Mouse (Mus musculus) macrophage (primary cell): ENCODE data around the gene Etv5. TPM values are rescaled to one million over a fixed set of nuclear protein-coding genes. Genes with fewer than 3 reads are reported as not detected.
"Not testable (repeated sequence)": the region's sequence is repeated elsewhere in the genome, so short reads cannot be mapped to it uniquely, and the experiment has no call there.

Experiments
- H3K27ac ChIP-seq: fragments of 350-480 bp; formaldehyde crosslinking; 2 replicates; pipeline ENCODE4 v1.9.0; 2021
- H3K36me3 ChIP-seq: fragments of 350-480 bp; formaldehyde crosslinking; 2 replicates; pipeline ENCODE4 v1.9.0; 2021; ENCODE audit errors: inconsistent target
- H3K4me3 ChIP-seq: fragments of 350-480 bp; formaldehyde crosslinking; 2 replicates; pipeline ENCODE4 v1.9.0; 2021; ENCODE audit errors: inconsistent target
- H3K79me2 ChIP-seq: fragments of 350-480 bp; formaldehyde crosslinking; 2 replicates; pipeline ENCODE4 v1.9.0; 2021; ENCODE audit errors: inconsistent target
- WGBS: methylation state at CpG from one replicate; pipeline ENCODE4 v1.1.7; 2026; ENCODE audit warnings: inconsistent platforms; ENCODE audit not compliant: missing documents; 5-methylcytosine and 5-hydroxymethylcytosine counted together
- polyA plus RNA-seq: library from polyadenylated mRNA; stranded (reverse); fragments of 250-400 nt; gene quantifications from 3 replicates; pipeline ENCODE4 v1.2.4, GENCODE M21; 2018; ENCODE audit warnings: inconsistent platforms

The Etv5 gene
- polyA plus RNA-seq, 1 experiment from 2014 or later, result 10.0 TPM

GRCm38 (mm10) chr16:22365596-22365995 is 73.9 kb downstream of the Etv5 start:
- Histone ChIP-seq H3K4me3 (no peak overlapping the region), H3K36me3 (no peaks in the 10 kb centered on the region), H3K79me2 (no peaks in the 10 kb centered on the region), H3K27ac (peak overlapping the region; percentile 28; the same call in 1 of the 2 replicates)
- WGBS, result 86% methylated on average over 3 of the region's 3 CpGs

GRCm38 (mm10) chr16:22358701-22359354 is 80.7 kb downstream of the Etv5 start:
- Histone ChIP-seq H3K36me3 (no peaks in the 10 kb centered on the region), H3K4me3 (no peak overlapping the region), H3K27ac (peak overlapping the region; percentile 88), H3K79me2 (no peaks in the 10 kb centered on the region)
- 26% methylated on average over 18 of the region's 18 CpGs for WGBS

GRCm38 (mm10) chr16:22354177-22354576 is 85.3 kb downstream of the Etv5 start:
- not testable (repeated sequence) for H3K79me2 ChIP-seq, H3K4me3 ChIP-seq, H3K27ac ChIP-seq, H3K36me3 ChIP-seq
- WGBS, result 96% methylated on average over 5 of the region's 5 CpGs

- Histone ChIP-seq H3K27ac (no peak overlapping the region), H3K4me3 (no peak overlapping the region), H3K79me2 (no peaks in the 10 kb centered on the region), H3K36me3 (no peaks in the 10 kb centered on the region)
- 55% methylated on average over 3 of the region's 3 CpGs for WGBS
Measured at GRCm38 (mm10) chr16:22353639-22354038, 85.9 kb downstream of the Etv5 start.

- no peak overlapping the region for H3K27ac ChIP-seq
- H3K36me3 ChIP-seq, result no peaks in the 10 kb centered on the region
- 69% methylated on average over 4 of the region's 4 CpGs for WGBS
- H3K4me3 ChIP-seq, result no peak overlapping the region
- no peaks in the 10 kb centered on the region for H3K79me2 ChIP-seq
Measured at GRCm38 (mm10) chr16:22351194-22351593, 88.3 kb downstream of the Etv5 start.

GRCm38 (mm10) chr16:22349798-22350197 is 89.7 kb downstream of the Etv5 start:
- no peak overlapping the region for H3K4me3 ChIP-seq
- H3K36me3 ChIP-seq, result no peaks in the 10 kb centered on the region
- no peaks in the 10 kb centered on the region for H3K79me2 ChIP-seq
- no peak overlapping the region for H3K27ac ChIP-seq
- 23% methylated on average over 5 of the region's 5 CpGs for WGBS

- WGBS, result 69% methylated on average over 16 of the region's 16 CpGs
Measured at GRCm38 (mm10) chr16:22348478-22349270, 90.8 kb downstream of the Etv5 start.

GRCm38 (mm10) chr16:22348014-22348413 is 91.5 kb downstream of the Etv5 start:
- no peak overlapping the region for H3K27ac ChIP-seq
- no peaks in the 10 kb centered on the region for H3K79me2 ChIP-seq
- H3K4me3 ChIP-seq, result no peak overlapping the region
- WGBS, result 86% methylated on average over 3 of the region's 4 CpGs
- no peaks in the 10 kb centered on the region for H3K36me3 ChIP-seq

More at GRCm38 (mm10) chr16:22348478-22349270, 90.8 kb downstream of the Etv5 start:
- no peak overlapping the region for H3K4me3 ChIP-seq
- H3K27ac ChIP-seq, result no peak overlapping the region
- H3K36me3 ChIP-seq, result no peaks in the 10 kb centered on the region
- H3K79me2 ChIP-seq, result no peaks in the 10 kb centered on the region

- H3K36me3 ChIP-seq, result no peaks in the 10 kb centered on the region
- no peaks in the 10 kb centered on the region for H3K79me2 ChIP-seq
- H3K4me3 ChIP-seq, result no peak overlapping the region
- WGBS, result 96% methylated on average over 4 of the region's 4 CpGs
- no peak overlapping the region for H3K27ac ChIP-seq
Measured at GRCm38 (mm10) chr16:22341236-22341671, 98.3 kb downstream of the Etv5 start.

GRCm38 (mm10) chr16:22335781-22336180 is 103.7 kb downstream of the Etv5 start:
- no peak overlapping the region for H3K4me3 ChIP-seq
- WGBS, result 88% methylated on average over 3 of the region's 3 CpGs
- no peaks in the 10 kb centered on the region for H3K36me3 ChIP-seq
- H3K27ac ChIP-seq, result no peak overlapping the region
- no peaks in the 10 kb centered on the region for H3K79me2 ChIP-seq

Other genes starting within 250 kb of the Etv5 start
- 62.7 to 130 TPM (median 116 TPM) in 3 replicates for gene Tra2b, start 173.7 kb downstream of the Etv5 start, polyA plus RNA-seq
- 0.11 to 0.28 TPM (median 0.17 TPM) in 3 replicates for gene Dgkg, start 217.5 kb upstream of the Etv5 start, polyA plus RNA-seq